Mouse (Mus musculus) heart, adult 2 months (tissue): ENCODE measurements at regions not wholly inside any gene's neighbourhood (a gene's known extent, or its start where the extent isn't known, plus 50 kb on each side); places are given as distances from the start of the nearest gene placed in this dataset.
"Not testable (repeated sequence)": the region's sequence is repeated elsewhere in the genome, so short reads cannot be mapped to it uniquely, and the experiment has no call there.

Source experiments
- DNase-seq, 2 experiments: peaks; one replicate each; pipeline ENCODE4 v3.0.0; 2021
- H3K27ac ChIP-seq: fragments of 200-600 bp; 2 replicates; pipeline ENCODE4 v1.8.1; 2022
- H3K27me3 ChIP-seq: fragments of 200-500 bp; 2 replicates; pipeline ENCODE4 v1.6.1; 2012; ENCODE audit warnings: mild to moderate bottlenecking, low read length, inconsistent platforms, mixed read lengths; ENCODE audit not compliant: control insufficient read depth, insufficient read depth
- H3K36me3 ChIP-seq: fragments of 200-500 bp; 2 replicates; pipeline ENCODE4 v1.6.1; 2012; ENCODE audit warnings: low read length, inconsistent platforms; ENCODE audit not compliant: control insufficient read depth, insufficient read depth
- H3K4me1 ChIP-seq: fragments of 200-500 bp; 2 replicates; pipeline ENCODE4 v1.6.1; 2011; ENCODE audit warnings: low read length; ENCODE audit not compliant: control insufficient read depth, insufficient read depth
- H3K4me3 ChIP-seq: fragments of 200-600 bp; 2 replicates; pipeline ENCODE4 v1.8.1; 2022
- H3K79me2 ChIP-seq: fragments of 200-500 bp; replicated peaks from 2 replicates; pipeline ENCODE4 v1.6.1; 2012; ENCODE audit warnings: mild to moderate bottlenecking, inconsistent platforms, low read length, moderate library complexity, mixed read lengths; ENCODE audit not compliant: control insufficient read depth, insufficient read depth
- H3K9ac ChIP-seq: fragments of 200-500 bp; 2 replicates; pipeline ENCODE4 v1.6.1; 2012; ENCODE audit warnings: low read depth, mild to moderate bottlenecking, control low read depth, inconsistent platforms, low read length, mixed read lengths
- CTCF ChIP-seq: fragments of 200-600 bp; IDR thresholded peaks from 2 replicates; pipeline ENCODE4 v1.8.1; 2022; ENCODE audit warnings: antibody characterized with exemption, mild to moderate bottlenecking, moderate library complexity
- EP300 ChIP-seq: fragments of 200-500 bp; IDR thresholded peaks from 2 replicates; pipeline ENCODE4 v1.6.1; 2011; ENCODE audit warnings: low read depth, low read length, control low read depth; ENCODE audit not compliant: insufficient read depth
- POLR2A ChIP-seq: fragments of 200-500 bp; IDR thresholded peaks from 2 replicates; pipeline ENCODE4 v1.6.1; 2011; ENCODE audit warnings: mild to moderate bottlenecking, low read depth, low read length, control low read depth; ENCODE audit not compliant: insufficient read depth
- WGBS: fragments of 180-500 bp; shearing (Covaris S2); methylation state at CpG from one replicate; pipeline ENCODE4 v1.1.7; 2018; 5-methylcytosine and 5-hydroxymethylcytosine counted together
- intact Hi-C: fragments of 180-260 bp; cut with DNase I; formaldehyde crosslinking; loops from one replicate; pipeline ENCODE4 v1.15.1; 2025

- WGBS, result 21% methylated on average over 1 of the region's 1 CpGs
- H3K4me1 ChIP-seq, H3K36me3 ChIP-seq, H3K79me2 ChIP-seq, DNase-seq, H3K27ac ChIP-seq, intact Hi-C loops, H3K9ac ChIP-seq, H3K4me3 ChIP-seq, H3K27me3 ChIP-seq: not testable (repeated sequence)
Measured at GRCm38 (mm10) chr3:29024851-29025250, 57.0 kb upstream of the Egfem1 start.

GRCm38 (mm10) chr3:29027726-29028125 is 54.1 kb upstream of the Egfem1 start:
- intact Hi-C loops, result no loop called here
- Histone ChIP-seq H3K79me2 (no peaks in the 10 kb centered on the region), H3K9ac (no peak overlapping the region), H3K27ac (no peak overlapping the region), H3K4me1 (no peaks in the 10 kb centered on the region), H3K27me3 (no peaks in the 10 kb centered on the region), H3K4me3 (no peak overlapping the region), H3K36me3 (no peaks in the 10 kb centered on the region)
- DNase-seq, result no peak
- 60% methylated on average over 2 of the region's 2 CpGs for WGBS
- TF ChIP-seq CTCF (no peak), EP300 (no peak), POLR2A (no peak)

- Histone ChIP-seq H3K27ac (no peak overlapping the region), H3K27me3 (no peaks in the 10 kb centered on the region), H3K79me2 (no peaks in the 10 kb centered on the region), H3K36me3 (no peaks in the 10 kb centered on the region), H3K9ac (no peak overlapping the region), H3K4me1 (no peaks in the 10 kb centered on the region), H3K4me3 (no peak overlapping the region)
- TF ChIP-seq POLR2A (no peak), CTCF (no peak), EP300 (no peak)
- WGBS, result 72% methylated on average over 7 of the region's 7 CpGs
- intact Hi-C loops, result no loop called here
- DNase-seq, result no peak
Measured at GRCm38 (mm10) chr3:29030791-29031190, 51.0 kb upstream of the Egfem1 start.

GRCm38 (mm10) chr3:29031811-29032210 is 50.0 kb upstream of the Egfem1 start:
- Histone ChIP-seq H3K4me3 (no peak overlapping the region), H3K9ac (no peak overlapping the region), H3K27me3 (no peaks in the 10 kb centered on the region), H3K36me3 (no peaks in the 10 kb centered on the region), H3K27ac (no peak overlapping the region), H3K4me1 (no peaks in the 10 kb centered on the region), H3K79me2 (no peaks in the 10 kb centered on the region)
- TF ChIP-seq CTCF (peak; percentile 46), EP300 (no peak), POLR2A (no peak)
- no peak for DNase-seq
- 39% methylated on average over 3 of the region's 3 CpGs for WGBS
- intact Hi-C loops, result no loop called here
